Mouse (Mus musculus) intestine, embryonic 15.5 days (tissue): ENCODE data around the gene Plcg1. TPM values are rescaled to one million over a fixed set of nuclear protein-coding genes. Genes with fewer than 3 reads are reported as not detected.
A peak's percentile ranks its signal among the peaks of the same experiment; 100 is the strongest.

Source experiments
- ATAC-seq: fragments of 200-750 bp; cut with Nextera tagmentation; 2 replicates; pipeline ENCODE4 v1.8.0; 2017; ENCODE audit warnings: moderate TSS enrichment, moderate library complexity
- H3K27ac ChIP-seq: fragments of 300-500 bp; sonication (generic); 2 replicates; pipeline ENCODE4 v1.5.1; 2015; ENCODE audit warnings: mild to moderate bottlenecking, inconsistent platforms
- H3K27me3 ChIP-seq: fragments of 300-500 bp; sonication (generic); replicated peaks from 2 replicates; pipeline ENCODE4 v1.6.1; 2015; ENCODE audit warnings: inconsistent platforms
- H3K36me3 ChIP-seq: fragments of 300-500 bp; sonication (generic); 2 replicates; pipeline ENCODE4 v1.6.1; 2015; ENCODE audit warnings: inconsistent platforms
- H3K4me1 ChIP-seq: fragments of 300-500 bp; sonication (generic); replicated peaks from 2 replicates; pipeline ENCODE4 v1.6.1; 2015; ENCODE audit warnings: inconsistent platforms
- H3K4me2 ChIP-seq: fragments of 300-500 bp; sonication (generic); replicated peaks from 2 replicates; pipeline ENCODE4 v1.6.1; 2015; ENCODE audit warnings: mild to moderate bottlenecking, inconsistent platforms
- H3K4me3 ChIP-seq: fragments of 300-500 bp; sonication (generic); replicated peaks from 2 replicates; pipeline ENCODE4 v1.5.1; 2015; ENCODE audit warnings: inconsistent platforms
- H3K9ac ChIP-seq: fragments of 300-500 bp; sonication (generic); 2 replicates; pipeline ENCODE4 v1.6.1; 2015; ENCODE audit warnings: inconsistent platforms
- H3K9me3 ChIP-seq: fragments of 300-500 bp; sonication (generic); 2 replicates; pipeline ENCODE4 v1.6.1; 2016; ENCODE audit warnings: inconsistent platforms
- WGBS: fragments of 180-500 bp; shearing (Covaris S2); methylation state at CpG from one replicate; pipeline ENCODE4 v1.1.7; 2015; 5-methylcytosine and 5-hydroxymethylcytosine counted together
- polyA plus RNA-seq: library from polyadenylated mRNA; unstranded; fragments of >200 nt; fragmentation: Nextera tagmentation; extraction: Ambion mirVana; gene quantifications from 2 replicates; pipeline ENCODE4 v1.2.1, GENCODE M21; 2015

The Plcg1 gene
- polyA plus RNA-seq, 1 experiment from 2014 or later = 29.7 TPM

DNA sequence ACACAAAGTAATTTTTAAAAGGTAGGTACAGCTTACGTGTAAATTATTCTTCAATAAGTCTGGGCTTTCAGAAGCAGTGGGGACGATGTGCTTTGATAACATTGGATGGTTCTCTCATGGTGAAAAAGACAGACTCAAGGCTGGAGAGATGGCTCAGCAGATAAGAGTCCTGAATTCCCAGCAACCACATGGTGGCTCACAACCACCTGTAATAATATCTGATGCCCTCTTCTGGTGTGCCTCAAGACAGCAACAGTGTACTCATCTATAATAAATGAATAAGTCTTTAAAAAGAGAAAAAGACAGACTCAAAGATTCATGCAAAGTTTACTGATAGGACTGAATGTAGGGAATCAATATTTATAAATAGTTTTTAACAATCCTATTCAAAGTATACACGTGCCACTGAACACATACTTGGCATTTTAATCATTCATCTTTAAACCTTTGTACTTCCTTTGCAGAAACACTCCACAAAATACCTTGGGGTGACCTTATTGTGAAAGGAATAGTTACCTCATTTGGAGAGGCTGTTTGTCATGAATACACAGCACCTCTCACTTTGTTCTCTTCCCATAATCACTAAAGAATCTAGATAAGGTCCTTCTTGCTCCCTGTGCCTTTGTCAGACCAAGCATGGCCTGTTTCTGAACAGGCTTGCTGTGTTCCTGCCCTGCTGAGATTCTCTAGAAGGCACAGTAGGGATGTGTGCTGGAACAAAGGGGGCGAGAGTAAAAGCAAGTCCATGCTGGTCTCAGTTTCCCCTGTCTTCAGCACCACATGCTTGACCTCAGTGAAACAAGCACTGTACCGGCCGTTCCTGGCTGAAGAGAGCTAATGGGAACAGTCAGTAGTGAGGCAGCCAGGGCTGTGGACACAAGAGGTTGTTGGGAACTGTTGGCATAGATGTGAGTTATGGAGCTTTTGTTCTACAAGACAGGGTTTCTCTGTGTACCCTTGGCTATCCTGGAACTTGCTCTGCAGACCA lies 4.9 kb upstream of the Plcg1 start:
- 79% methylated on average over 6 of the region's 6 CpGs for WGBS
- Histone ChIP-seq H3K4me2 (no peak overlapping the region), H3K27me3 (no peaks in the 10 kb centered on the region), H3K9ac (no peak overlapping the region), H3K9me3 (no peaks in the 10 kb centered on the region), H3K4me3 (no peak overlapping the region), H3K4me1 (peaks cover 12% of the 10 kb centered on the region), H3K36me3 (peaks cover 13% of the 10 kb centered on the region; the same call in 1 of the 2 replicates), H3K27ac (no peak overlapping the region)
- ATAC-seq = no peak

DNA sequence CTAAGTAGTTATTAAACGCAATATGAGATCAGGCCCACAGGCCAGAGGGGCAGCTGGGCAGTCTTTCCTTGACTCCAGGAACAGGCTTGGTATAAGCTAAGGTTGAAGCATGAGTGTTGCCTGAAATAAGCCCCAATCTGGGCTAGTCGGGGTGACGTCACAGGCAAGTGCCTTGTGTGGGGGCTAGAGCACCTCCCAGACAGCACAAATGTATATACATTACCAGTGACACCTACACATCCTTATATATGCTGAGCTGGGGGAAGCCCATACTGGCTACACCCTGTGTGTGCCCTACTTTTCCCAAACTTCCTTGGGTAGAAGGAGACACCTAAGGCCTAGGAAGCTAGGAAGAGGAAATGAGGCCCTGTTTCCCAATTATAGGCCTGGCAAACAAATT lies 2.1 kb upstream of the Plcg1 start:
- Histone ChIP-seq H3K9me3 (no peaks in the 10 kb centered on the region), H3K4me3 (no peak overlapping the region), H3K9ac (no peak overlapping the region), H3K27ac (no peak overlapping the region), H3K4me1 (peaks cover 29% of the 10 kb centered on the region), H3K36me3 (peaks cover 7% of the 10 kb centered on the region; the same call in 1 of the 2 replicates), H3K27me3 (no peaks in the 10 kb centered on the region), H3K4me2 (no peak overlapping the region)
- WGBS = 91% methylated on average over 3 of the region's 3 CpGs
- no peak for ATAC-seq

DNA sequence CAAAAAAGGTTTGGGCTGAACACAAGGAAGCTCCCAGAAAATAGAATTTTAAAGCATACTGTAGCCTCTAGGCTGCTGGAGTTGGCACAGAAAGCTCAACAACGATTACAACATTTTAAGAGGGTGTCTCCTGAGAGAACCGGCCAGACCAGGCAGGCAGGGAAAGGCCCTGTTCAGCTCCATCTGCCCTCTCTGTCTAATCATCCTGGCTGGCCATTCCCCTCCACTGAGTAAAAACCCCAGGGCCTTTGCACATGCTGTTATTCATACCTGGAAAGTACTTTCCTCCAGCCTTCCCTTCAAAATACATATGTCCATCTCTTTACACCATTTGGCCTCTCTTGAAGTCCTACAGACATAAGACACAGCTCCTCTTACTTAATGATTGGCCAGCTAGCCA lies 1.7 kb upstream of the Plcg1 start:
- ATAC-seq = no peak
- H3K27ac ChIP-seq = no peak overlapping the region
- 86% methylated on average over 2 of the region's 2 CpGs for WGBS

DNA sequence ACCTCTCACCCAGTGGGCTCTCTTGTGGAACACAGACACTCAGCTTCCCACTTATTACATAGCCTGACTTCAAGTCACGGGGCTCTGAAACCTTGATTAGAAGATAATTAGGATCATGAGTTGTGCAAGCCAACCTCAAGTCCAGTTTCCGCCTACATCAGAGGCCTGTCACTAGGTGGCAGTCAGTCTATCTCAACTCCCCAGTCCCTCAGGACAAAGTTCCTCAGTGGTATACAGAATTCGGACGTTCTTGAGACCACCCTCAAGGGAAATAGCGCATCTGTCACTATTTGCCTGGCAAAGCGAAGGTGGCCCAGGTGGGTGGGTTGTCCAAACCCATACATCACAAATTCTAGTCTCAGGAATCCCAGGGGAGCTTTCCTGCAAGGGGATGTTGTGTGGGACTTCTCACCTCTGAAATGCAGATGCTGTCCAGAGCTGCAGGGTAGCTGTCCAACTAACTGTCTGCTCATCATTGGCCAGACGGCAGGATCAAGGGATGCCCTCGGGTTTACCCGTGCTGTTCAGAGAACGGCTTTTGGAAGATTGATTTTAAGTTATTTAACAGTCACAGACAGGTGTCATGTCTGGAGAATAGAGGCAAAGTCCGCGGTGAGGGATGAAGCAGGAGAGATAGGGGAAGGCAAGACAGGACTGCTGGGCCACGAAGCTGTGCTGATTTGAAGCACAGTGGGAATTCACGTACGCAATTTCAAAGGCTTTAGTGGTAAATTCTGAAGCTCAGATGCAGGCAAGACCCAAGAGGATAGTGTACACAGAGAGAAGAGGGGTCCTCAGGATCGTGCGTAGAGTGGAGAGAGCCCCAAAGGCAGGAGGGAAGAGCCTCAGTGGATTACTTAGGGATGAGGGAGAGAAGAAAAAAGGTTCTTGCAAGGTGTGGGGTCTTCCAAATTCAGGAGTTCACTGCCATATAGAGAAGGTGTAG lies 976 bp upstream of the Plcg1 start:
- H3K9ac ChIP-seq = peak overlapping the region; percentile 97
- H3K9me3 ChIP-seq = no peaks in the 10 kb centered on the region
- 20% methylated on average over 17 of the region's 17 CpGs for WGBS
- peak overlapping the region; percentile 87 for H3K4me2 ChIP-seq
- ATAC-seq = 0 out of 2 replicates have a peak, but pooled peaks have one; percentile 1
- no peaks in the 10 kb centered on the region for H3K36me3 ChIP-seq
- peaks cover 39% of the 10 kb centered on the region for H3K4me1 ChIP-seq
- H3K27me3 ChIP-seq = no peaks in the 10 kb centered on the region
- peak overlapping the region; percentile 99 for H3K4me3 ChIP-seq
- H3K27ac ChIP-seq = 0 out of 2 replicates have a peak overlapping the region, but pooled peaks have one; percentile 92

More for the DNA sequence above, 1.7 kb upstream of the Plcg1 start:
- Histone ChIP-seq H3K4me3 (no peak overlapping the region), H3K36me3 (peaks cover 2% of the 10 kb centered on the region; the same call in 1 of the 2 replicates), H3K9me3 (no peaks in the 10 kb centered on the region), H3K9ac (no peak overlapping the region), H3K4me1 (peaks cover 34% of the 10 kb centered on the region), H3K27me3 (no peaks in the 10 kb centered on the region), H3K4me2 (no peak overlapping the region)

DNA sequence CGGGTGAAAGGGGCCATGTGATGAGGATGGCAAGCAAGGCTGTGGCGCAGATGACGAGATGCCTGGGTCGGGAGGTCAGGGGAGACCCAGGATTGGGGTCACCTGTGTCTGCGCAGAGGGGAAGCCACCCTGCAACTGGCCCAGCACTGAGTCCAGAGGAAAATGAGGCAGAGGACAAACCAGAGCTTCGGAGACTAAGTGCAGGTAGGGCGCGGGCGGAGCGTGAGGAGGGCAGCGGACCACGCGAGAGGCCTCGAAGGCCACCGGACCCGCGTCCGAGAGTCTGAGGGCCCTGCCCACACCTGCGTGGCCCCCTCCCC lies 343 bp upstream of the Plcg1 start:
- Histone ChIP-seq H3K36me3 (0 out of 2 replicates have a peak, but pooled peaks cover 2% of the 10 kb centered on the region), H3K27ac (peak overlapping the region; percentile 92), H3K9ac (peak overlapping the region; percentile 97), H3K27me3 (no peaks in the 10 kb centered on the region), H3K4me3 (peak overlapping the region; percentile 99), H3K4me1 (peaks cover 42% of the 10 kb centered on the region), H3K4me2 (peak overlapping the region; percentile 87), H3K9me3 (no peaks in the 10 kb centered on the region)
- ATAC-seq = no peak
- WGBS = 4% methylated on average over 19 of the region's 19 CpGs

DNA sequence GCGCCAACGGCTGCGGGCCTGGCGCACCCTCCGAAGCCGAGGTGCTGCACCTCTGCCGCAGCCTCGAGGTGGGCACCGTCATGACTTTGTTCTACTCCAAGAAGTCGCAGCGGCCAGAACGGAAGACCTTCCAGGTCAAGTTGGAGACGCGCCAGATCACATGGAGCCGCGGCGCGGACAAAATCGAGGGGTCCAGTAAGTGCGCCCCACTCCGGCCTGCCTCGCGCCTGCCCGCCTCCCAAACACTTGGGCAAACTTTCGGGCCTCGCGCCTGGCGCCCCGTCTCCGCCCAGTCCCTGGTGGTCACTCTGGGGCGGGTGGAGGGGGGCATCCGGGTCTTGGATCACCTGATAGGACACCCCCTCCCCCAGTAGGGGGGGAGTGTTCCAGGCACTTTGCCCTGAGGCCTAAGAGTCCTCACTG lies 750 bp downstream of the Plcg1 start:
- H3K27me3 ChIP-seq = no peaks in the 10 kb centered on the region
- under 1% methylated on average over 32 of the region's 32 CpGs for WGBS
- peak overlapping the region; percentile 97 for H3K9ac ChIP-seq
- H3K4me3 ChIP-seq = peak overlapping the region; percentile 99
- peak overlapping the region; percentile 87 for H3K4me2 ChIP-seq
- peaks cover 46% of the 10 kb centered on the region for H3K4me1 ChIP-seq
- H3K27ac ChIP-seq = peak overlapping the region; percentile 92
- no peaks in the 10 kb centered on the region for H3K9me3 ChIP-seq
- ATAC-seq = peak; percentile 40
- peaks cover 8% of the 10 kb centered on the region; the same call in 1 of the 2 replicates for H3K36me3 ChIP-seq

DNA sequence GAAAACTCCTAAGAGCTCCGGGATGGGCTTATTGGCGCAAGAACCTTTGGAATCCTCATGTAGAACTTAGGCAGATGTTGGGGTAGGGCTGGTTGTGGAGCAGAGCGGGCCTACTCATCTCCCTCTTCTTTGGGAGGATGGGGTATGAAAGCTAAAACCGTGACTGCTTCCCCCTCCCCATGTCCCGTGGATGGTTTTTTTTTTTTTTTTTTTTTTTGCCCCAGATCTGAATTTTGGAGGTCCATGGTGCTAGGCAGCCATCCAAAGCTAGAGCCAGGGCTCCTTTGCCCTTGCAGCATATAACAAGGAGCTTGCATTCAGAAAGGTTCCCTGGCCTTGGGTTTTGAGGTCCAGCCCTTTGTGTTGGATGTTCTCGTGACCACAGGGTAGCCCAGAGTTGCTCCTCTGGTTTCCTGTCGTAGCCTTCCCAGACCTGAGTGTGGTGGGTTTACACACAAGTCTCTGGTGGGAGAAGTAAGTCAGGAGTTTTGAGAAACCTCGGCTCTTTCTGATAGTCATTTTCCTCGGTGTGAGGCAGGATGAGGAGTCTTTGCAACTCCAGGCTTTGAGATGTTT lies 1.4 kb downstream of the Plcg1 start:
- peak overlapping the region; percentile 97 for H3K9ac ChIP-seq
- peaks cover 47% of the 10 kb centered on the region for H3K4me1 ChIP-seq
- H3K27me3 ChIP-seq = no peaks in the 10 kb centered on the region
- peaks cover 8% of the 10 kb centered on the region; the same call in 1 of the 2 replicates for H3K36me3 ChIP-seq
- peak overlapping the region; percentile 87 for H3K4me2 ChIP-seq
- no peak for ATAC-seq
- 19% methylated on average over 9 of the region's 9 CpGs for WGBS
- H3K4me3 ChIP-seq = peak overlapping the region; percentile 99
- no peak overlapping the region for H3K27ac ChIP-seq
- H3K9me3 ChIP-seq = no peaks in the 10 kb centered on the region

DNA sequence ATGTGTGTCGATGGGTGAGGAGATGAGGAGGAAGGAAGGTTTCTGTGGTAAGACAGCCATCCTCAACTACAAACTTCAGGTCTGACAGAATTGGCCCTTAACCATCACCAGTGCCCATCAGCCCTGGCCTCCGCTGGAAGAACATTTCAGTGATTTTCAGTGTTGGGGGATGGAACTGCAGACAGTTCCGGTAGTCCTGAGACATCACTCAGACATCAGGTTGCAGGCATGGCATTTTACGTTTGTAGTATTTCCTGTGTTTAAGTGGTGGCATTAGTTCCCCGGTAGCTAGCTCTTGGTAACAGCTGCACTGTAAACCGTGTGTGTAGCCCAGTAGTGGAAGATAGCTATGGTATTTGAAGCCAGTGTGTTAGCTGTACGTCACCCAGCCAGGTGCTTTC lies 2.0 kb downstream of the Plcg1 start:
- no peaks in the 10 kb centered on the region for H3K9me3 ChIP-seq
- no peak for ATAC-seq
- WGBS = 16% methylated on average over 7 of the region's 7 CpGs
- no peak overlapping the region for H3K27ac ChIP-seq
- H3K4me2 ChIP-seq = peak overlapping the region; percentile 87
- H3K4me3 ChIP-seq = peak overlapping the region; percentile 99
- H3K4me1 ChIP-seq = peaks cover 52% of the 10 kb centered on the region
- H3K36me3 ChIP-seq = peaks cover 8% of the 10 kb centered on the region; the same call in 1 of the 2 replicates
- no peaks in the 10 kb centered on the region for H3K27me3 ChIP-seq
- peak overlapping the region; percentile 97 for H3K9ac ChIP-seq

DNA sequence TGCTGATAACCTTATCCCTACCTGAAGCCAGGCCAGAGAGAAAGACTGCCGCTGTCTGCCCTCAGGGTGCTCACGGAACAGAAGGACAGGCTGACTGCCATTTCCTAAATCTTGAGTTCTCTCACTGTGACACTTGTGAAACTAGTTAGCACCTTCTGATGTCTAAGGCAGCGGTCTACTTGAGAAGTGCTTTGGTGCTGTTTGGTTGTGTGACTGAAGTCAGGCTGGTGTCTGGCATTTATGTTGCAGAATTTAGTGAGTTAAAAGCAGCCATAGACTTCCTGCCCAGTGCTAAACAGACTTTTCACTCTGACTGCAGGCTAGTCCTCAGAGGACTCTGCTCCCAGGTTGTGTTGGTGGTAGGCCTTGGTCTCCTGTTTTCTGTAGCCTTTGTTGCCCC lies 3.2 kb downstream of the Plcg1 start:
- H3K9ac ChIP-seq = no peak overlapping the region
- no peaks in the 10 kb centered on the region for H3K27me3 ChIP-seq
- ATAC-seq = no peak
- no peaks in the 10 kb centered on the region for H3K9me3 ChIP-seq
- H3K36me3 ChIP-seq = peaks cover 8% of the 10 kb centered on the region; the same call in 1 of the 2 replicates
- WGBS = 86% methylated on average over 3 of the region's 3 CpGs
- no peak overlapping the region for H3K27ac ChIP-seq
- H3K4me1 ChIP-seq = peaks cover 62% of the 10 kb centered on the region
- peak overlapping the region; percentile 87; the same call in 1 of the 2 replicates for H3K4me2 ChIP-seq
- H3K4me3 ChIP-seq = no peak overlapping the region

DNA sequence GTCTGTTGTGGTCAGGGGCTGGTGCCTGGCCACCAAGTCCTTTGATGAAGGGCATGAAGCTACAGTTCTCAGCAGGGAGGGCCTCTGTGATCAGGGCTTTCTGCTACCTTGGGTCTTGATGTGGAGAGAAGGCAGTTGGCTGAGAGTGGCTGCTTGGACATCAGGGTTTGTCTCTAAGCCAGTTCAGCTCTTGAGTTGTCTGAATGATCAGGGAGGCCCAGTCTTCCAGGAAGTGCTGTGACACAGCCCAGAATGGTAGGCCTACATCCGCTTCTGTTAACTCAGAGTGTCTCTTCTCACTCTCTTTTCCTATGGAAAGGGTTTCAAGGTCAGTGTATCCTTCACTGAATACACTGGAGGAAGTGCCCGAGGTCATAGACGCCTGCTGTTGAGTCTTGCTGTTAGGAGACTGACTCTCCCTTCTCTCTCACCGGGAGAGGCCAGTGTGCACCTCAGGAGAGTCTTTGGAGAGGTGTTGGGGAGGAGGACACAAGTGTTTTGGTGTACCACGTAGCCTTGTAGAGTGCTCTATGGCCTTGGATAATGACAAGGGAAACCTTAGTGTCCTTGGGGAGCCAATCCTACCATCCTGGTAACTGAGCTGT lies 4.7 kb downstream of the Plcg1 start:
- 86% methylated on average over 5 of the region's 5 CpGs for whole genome bisulfite sequencing
- Histone ChIP-seq H3K27ac (no peak overlapping the region), H3K9me3 (no peaks in the 10 kb centered on the region), H3K4me1 (peaks cover 67% of the 10 kb centered on the region), H3K4me2 (no peak overlapping the region), H3K36me3 (peaks cover 8% of the 10 kb centered on the region; the same call in 1 of the 2 replicates), H3K4me3 (no peak overlapping the region), H3K9ac (no peak overlapping the region), H3K27me3 (no peaks in the 10 kb centered on the region)
- ATAC-seq = no peak

DNA sequence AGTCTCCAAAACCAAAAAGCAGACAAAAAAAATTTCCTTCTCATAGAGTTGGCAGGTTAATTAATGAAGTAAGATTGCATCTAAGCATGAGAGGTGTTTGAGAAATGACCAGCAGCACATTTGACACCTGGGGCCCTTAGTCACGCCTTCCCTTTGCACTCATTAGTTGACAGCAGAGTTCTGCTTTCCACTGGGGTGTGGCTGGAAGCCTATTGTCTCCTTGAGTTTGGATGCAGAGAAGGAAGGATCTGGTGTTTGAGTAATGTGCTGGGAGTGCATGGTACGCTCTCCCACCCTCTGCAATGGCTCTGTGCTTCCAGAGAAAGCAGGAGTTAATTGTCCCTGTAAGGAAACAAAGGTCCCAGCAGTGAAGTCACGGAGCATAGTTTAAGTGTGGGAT lies 5.4 kb downstream of the Plcg1 start:
- ATAC-seq = no peak
- 96% methylated on average over 3 of the region's 3 CpGs for WGBS

More for the DNA sequence above, 5.4 kb downstream of the Plcg1 start:
- H3K4me1 ChIP-seq = peaks cover 65% of the 10 kb centered on the region
- H3K9ac ChIP-seq = no peak overlapping the region
- H3K36me3 ChIP-seq = peaks cover 8% of the 10 kb centered on the region; the same call in 1 of the 2 replicates
- H3K4me3 ChIP-seq = no peak overlapping the region
- H3K4me2 ChIP-seq = no peak overlapping the region
- H3K27ac ChIP-seq = no peak overlapping the region
- no peaks in the 10 kb centered on the region for H3K9me3 ChIP-seq
- no peaks in the 10 kb centered on the region for H3K27me3 ChIP-seq
